Mouse (Mus musculus): ENCODE measurements around the gene Gpatch8. TPM values are rescaled to one million over a fixed set of nuclear protein-coding genes. Genes with fewer than 3 reads are reported as not detected.
A peak's percentile ranks its signal among the peaks of the same experiment; 100 is the strongest.

Gpatch8 gene
- total and polyA plus RNA-seq, 2 experiments from 2014 or later = 24.8 to 53.3 TPM

GRCm38 (mm10) chr11:102428981-102429540 is 127.1 kb downstream of the Gpatch8 start:
- H3K36me3 ChIP-seq (ENCODE audit: insufficient read depth, low read length) = 0 out of 2 replicates have a peak, but pooled peaks cover 7% of the 10 kb centered on the region
- no peak for TF ChIP-seq CTCF (IDR thresholded peaks at IDR 0.05)
- no peaks in the 10 kb centered on the region for H3K9me3 ChIP-seq (ENCODE audit: low read length)
- ATAC-seq (ENCODE audit: low FRiP score) (no peak), DNase-seq (ENCODE audit: low spot score) (no peak)
- no peak overlapping the region for H3K9ac ChIP-seq (replicated peaks; ENCODE audit: low read length, poor library complexity, severe bottlenecking)
- no peak overlapping the region for H3K4me3 ChIP-seq (ENCODE audit: low read depth, low read length)
- no peaks in the 10 kb centered on the region for H3K27me3 ChIP-seq (ENCODE audit: insufficient read depth, low read length)
- whole genome bisulfite sequencing = 67% methylated on average over 8 of the region's 8 CpGs
- no peak overlapping the region for H3K27ac ChIP-seq (ENCODE audit: low read depth, low read length)
- peaks cover 5% of the 10 kb centered on the region; the same call in 1 of the 2 replicates for H3K4me1 ChIP-seq (ENCODE audit: insufficient read depth, low read length)
- H3K4me2 ChIP-seq (ENCODE audit: low read depth, low read length, poor library complexity, severe bottlenecking) = peak overlapping the region; percentile 96; the same call in 1 of the 2 replicates

Other genes starting within 250 kb of the Gpatch8 start
- 64.3 and 71.4 TPM in 2 replicates for gene Ubtf, start 236.7 kb downstream of the Gpatch8 start, total RNA-seq (2014; rRNA removed)
- gene Ubtf, start 236.7 kb downstream of the Gpatch8 start, polyA plus RNA-seq (2015; fragmentation: Nextera tagmentation; extraction: Ambion mirVana) = 56.3 and 64.3 TPM in 2 replicates
- gene Slc4a1, start 190.2 kb downstream of the Gpatch8 start, total RNA-seq (2014; rRNA removed) = 0.33 and 1.1 TPM in 2 replicates
- gene Slc4a1, start 190.2 kb downstream of the Gpatch8 start, polyA plus RNA-seq (2015; fragmentation: Nextera tagmentation; extraction: Ambion mirVana) = 0.27 and 0.42 TPM in 2 replicates
- gene Rundc3a, start 163.0 kb downstream of the Gpatch8 start, total RNA-seq (2014; rRNA removed) = 379 and 397 TPM in 2 replicates
- 127 and 133 TPM in 2 replicates for gene Rundc3a, start 163.0 kb downstream of the Gpatch8 start, polyA plus RNA-seq (2015; fragmentation: Nextera tagmentation; extraction: Ambion mirVana)
- 139 and 176 TPM in 2 replicates for gene Slc25a39, start 148.4 kb downstream of the Gpatch8 start, total RNA-seq (2014; rRNA removed)
- 132 and 148 TPM in 2 replicates for gene Slc25a39, start 148.4 kb downstream of the Gpatch8 start, polyA plus RNA-seq (2015; fragmentation: Nextera tagmentation; extraction: Ambion mirVana)
- gene Grn, start 126.1 kb downstream of the Gpatch8 start, total RNA-seq (2014; rRNA removed) = 74.2 and 78.0 TPM in 2 replicates
- gene Grn, start 126.1 kb downstream of the Gpatch8 start, polyA plus RNA-seq (2015; fragmentation: Nextera tagmentation; extraction: Ambion mirVana) = 90.4 and 91.7 TPM in 2 replicates
- 584 and 605 TPM in 2 replicates for gene Fam171a2, start 108.7 kb downstream of the Gpatch8 start, total RNA-seq (2014; rRNA removed)
- 22.5 and 25.4 TPM in 2 replicates for gene Fam171a2, start 108.7 kb downstream of the Gpatch8 start, polyA plus RNA-seq (2015; fragmentation: Nextera tagmentation; extraction: Ambion mirVana)
- gene Itga2b, start 86.3 kb downstream of the Gpatch8 start, total RNA-seq (2014; rRNA removed) = 2.6 and 4.7 TPM in 2 replicates
- gene Itga2b, start 86.3 kb downstream of the Gpatch8 start, polyA plus RNA-seq (2015; fragmentation: Nextera tagmentation; extraction: Ambion mirVana) = 15.4 and 15.5 TPM in 2 replicates
- 1.1 and 3.5 TPM in 2 replicates for gene Gm11627, start 23.1 kb upstream of the Gpatch8 start, total RNA-seq (2014; rRNA removed)
- gene Gm11627, start 23.1 kb upstream of the Gpatch8 start, polyA plus RNA-seq (2015; fragmentation: Nextera tagmentation; extraction: Ambion mirVana) = 4.6 and 5.8 TPM in 2 replicates
- gene Fzd2, start 48.0 kb upstream of the Gpatch8 start, total RNA-seq (2014; rRNA removed) = 16.8 and 17.3 TPM in 2 replicates
- gene Fzd2, start 48.0 kb upstream of the Gpatch8 start, polyA plus RNA-seq (2015; fragmentation: Nextera tagmentation; extraction: Ambion mirVana) = 3.9 and 4.5 TPM in 2 replicates
- gene Meioc, start 107.3 kb upstream of the Gpatch8 start, total RNA-seq (2014; rRNA removed) = not detected in 2 replicates
- gene Meioc, start 107.3 kb upstream of the Gpatch8 start, polyA plus RNA-seq (2015; fragmentation: Nextera tagmentation; extraction: Ambion mirVana) = 0.21 and 0.23 TPM in 2 replicates
- 23.9 and 31.0 TPM in 2 replicates for gene Ccdc43, start 141.4 kb upstream of the Gpatch8 start, total RNA-seq (2014; rRNA removed)
- gene Ccdc43, start 141.4 kb upstream of the Gpatch8 start, polyA plus RNA-seq (2015; fragmentation: Nextera tagmentation; extraction: Ambion mirVana) = 33.8 and 35.1 TPM in 2 replicates
- gene Adam11, start 205.0 kb upstream of the Gpatch8 start, total RNA-seq (2014; rRNA removed) = 43.8 and 46.9 TPM in 2 replicates
- 21.5 and 22.3 TPM in 2 replicates for gene Adam11, start 205.0 kb upstream of the Gpatch8 start, polyA plus RNA-seq (2015; fragmentation: Nextera tagmentation; extraction: Ambion mirVana)